In genomic region chr9:116198488-116198887, GRCm38 (mm10) we compare ENCODE assay signal across 26 mouse cellular contexts. TPM values are rescaled to one million over a fixed set of nuclear protein-coding genes. Genes with fewer than 3 reads are reported as not detected.
A peak's percentile ranks its signal among the peaks of the same experiment; 100 is the strongest.
DNase-seq lines count a peak whose midpoint lies in the region; ATAC-seq and TF ChIP-seq lines count a peak whose summit lies in the region.
"Had no signal": no experiment of that assay in that cellular context is flagged by ENCODE, and none has a peak within 500 bp of the region (broad histone marks: within the 10 kb centered on the region; RNA-seq: fewer than 3 reads in every experiment).

No protein-coding gene starts in this region.

- no peak overlapping the region for H3K4me2 ChIP-seq in kidney, embryonic 16.5 days (replicated peaks; ENCODE audit: low read depth, low read length)
- no peak overlapping the region for H3K4me2 ChIP-seq in hindbrain, embryonic 14.5 days (replicated peaks)
- H3K4me2 ChIP-seq: embryonic facial prominence, embryonic 13.5 days; forebrain, embryonic 12.5 days; heart, embryonic 13.5 days; limb, embryonic 12.5 days; liver, embryonic 12.5 days; stomach, embryonic 15.5 days had no signal

- 16% methylated on average over 9 of the region's 9 CpGs for WGBS in kidney, embryonic 16.5 days
- WGBS in spleen, adult 2 months: 54% methylated on average over 9 of the region's 9 CpGs
- 15% methylated on average over 9 of the region's 9 CpGs for WGBS in hindbrain, embryonic 14.5 days

- peak overlapping the region; percentile 56 for H3K27ac ChIP-seq in kidney, embryonic 16.5 days (ENCODE audit: low read length)
- peak overlapping the region; percentile 71 for H3K27ac ChIP-seq in spleen, adult 2 months (ENCODE audit: insufficient read depth, low read length)
- H3K27ac ChIP-seq in hindbrain, embryonic 14.5 days: peak overlapping the region; percentile 34; the same call in 1 of the 2 replicates
- H3K27ac ChIP-seq: embryonic facial prominence, embryonic 13.5 days; forebrain, embryonic 12.5 days; heart, adult 2 months; liver, embryonic 12.5 days; stomach, embryonic 15.5 days had no signal

- no peaks in the 10 kb centered on the region for H3K9me3 ChIP-seq in kidney, embryonic 16.5 days (ENCODE audit: low read length)
- H3K9me3 ChIP-seq in hindbrain, embryonic 14.5 days (ENCODE audit: control insufficient read depth, low read length): no peaks in the 10 kb centered on the region
- H3K9me3 ChIP-seq: embryonic facial prominence, embryonic 13.5 days; forebrain, embryonic 12.5 days; heart, embryonic 13.5 days; limb, embryonic 12.5 days; liver, embryonic 12.5 days; stomach, embryonic 15.5 days had no signal

- no peak overlapping the region for H3K9ac ChIP-seq in kidney, embryonic 16.5 days (replicated peaks; ENCODE audit: low read length)
- H3K9ac ChIP-seq in hindbrain, embryonic 14.5 days: no peak overlapping the region
- H3K9ac ChIP-seq: embryonic facial prominence, embryonic 13.5 days; forebrain, embryonic 12.5 days; heart, embryonic 13.5 days; limb, embryonic 12.5 days; liver, embryonic 12.5 days; stomach, embryonic 15.5 days had no signal

- H3K27me3 ChIP-seq in kidney, embryonic 16.5 days (ENCODE audit: insufficient read depth, low read length): no peaks in the 10 kb centered on the region
- H3K27me3 ChIP-seq in spleen, adult 2 months (ENCODE audit: control insufficient read depth, insufficient read depth, low read length): no peaks in the 10 kb centered on the region
- no peaks in the 10 kb centered on the region for H3K27me3 ChIP-seq in hindbrain, embryonic 14.5 days (ENCODE audit: control insufficient read depth, insufficient read depth, low read length)
- H3K27me3 ChIP-seq: embryonic facial prominence, embryonic 13.5 days; forebrain, embryonic 12.5 days; heart, embryonic 13.5 days; limb, embryonic 12.5 days; liver, embryonic 12.5 days; stomach, embryonic 15.5 days had no signal

- TF ChIP-seq CTCF in spleen, adult 2 months (IDR thresholded peaks at IDR 0.05; ENCODE audit: extremely low read depth, insufficient read depth, insufficient read length, insufficient replicate concordance): no peak

- H3K4me1 ChIP-seq in kidney, embryonic 16.5 days (ENCODE audit: insufficient read depth, low read length): peaks cover 16% of the 10 kb centered on the region
- peaks cover 7% of the 10 kb centered on the region; the same call in 1 of the 2 replicates for H3K4me1 ChIP-seq in spleen, adult 2 months (ENCODE audit: control insufficient read depth, insufficient read depth, insufficient read length)
- H3K4me1 ChIP-seq in hindbrain, embryonic 14.5 days (replicated peaks; ENCODE audit: control insufficient read depth, insufficient read depth, low read length): peaks cover 15% of the 10 kb centered on the region
- H3K4me1 ChIP-seq: stomach, embryonic 15.5 days had no signal

- no peak for ATAC-seq in kidney, embryonic 16.5 days (ENCODE audit: low FRiP score, low TSS enrichment)
- no peak for ATAC-seq in hindbrain, embryonic 14.5 days (ENCODE audit: low FRiP score)
- ATAC-seq: activated CD4-positive, CD25-positive, alpha-beta regulatory T cell, adult 4 months; liver, embryonic 12.5 days had no signal

- no peak for TF ChIP-seq POLR2A in spleen, adult 2 months (IDR thresholded peaks at IDR 0.05; ENCODE audit: low read depth, low read length)

- no peak for DNase-seq in kidney, adult 18-20 months
- no peak for DNase-seq in spleen, adult 2 months (ENCODE audit: low read depth in 1 of 2, low spot score in 2 of 2)
- no peak for DNase-seq in spleen, adult 18-20 months
- DNase-seq in hindbrain, embryonic 14.5 days (ENCODE audit: low spot score): no peak
- no peak for DNase-seq in lung, postnatal 10 days
- DNase-seq in left cerebral cortex, adult 11 months (ENCODE audit: low spot score): no peak
- DNase-seq: adrenal gland, adult 8-10 months; cerebellum, adult 2 months; cerebellum, postnatal 25 days; gastrocnemius, postnatal 36 days; heart, adult 2 months; heart, postnatal 14 days; kidney, adult 8-10 months; lung, adult 18-20 months; lung, postnatal 14 days; right cerebral cortex, adult 18-20 months; thymus, postnatal 25 days had no signal

- no peaks in the 10 kb centered on the region for H3K36me3 ChIP-seq in kidney, embryonic 16.5 days (ENCODE audit: insufficient read depth, low read length)
- no peaks in the 10 kb centered on the region for H3K36me3 ChIP-seq in spleen, adult 2 months (ENCODE audit: control insufficient read depth, insufficient read depth, low read length)
- H3K36me3 ChIP-seq in hindbrain, embryonic 14.5 days (replicated peaks; ENCODE audit: control insufficient read depth, insufficient read depth): no peaks in the 10 kb centered on the region
- H3K36me3 ChIP-seq: embryonic facial prominence, embryonic 13.5 days; forebrain, embryonic 12.5 days; heart, embryonic 13.5 days; limb, embryonic 12.5 days; liver, embryonic 12.5 days; stomach, embryonic 15.5 days had no signal

- no peak overlapping the region for H3K4me3 ChIP-seq in kidney, embryonic 16.5 days (ENCODE audit: low read length)
- H3K4me3 ChIP-seq in spleen, adult 2 months (ENCODE audit: extremely low read depth, insufficient read depth, insufficient read length): peak overlapping the region; percentile 32; the same call in 1 of the 2 replicates
- no peak overlapping the region for H3K4me3 ChIP-seq in hindbrain, embryonic 14.5 days (replicated peaks; ENCODE audit: low read length)
- H3K4me3 ChIP-seq: embryonic facial prominence, embryonic 13.5 days; erythroblast, embryonic 14.5 days; forebrain, embryonic 12.5 days; heart, adult 2 months; heart, embryonic 13.5 days; limb, embryonic 12.5 days; liver, embryonic 12.5 days; stomach, embryonic 15.5 days had no signal

RNA-seq across cellular contexts. Expression of gene Tgfbr2, which starts 23.3 kb away (rescaled TPM):
- polyA plus RNA-seq in kidney, embryonic 16.5 days (2015; fragmentation: Nextera tagmentation; extraction: Ambion mirVana): 33.8 and 35.9 TPM in 2 replicates
- 57.1 and 77.5 TPM in 2 replicates for polyA plus RNA-seq in spleen, adult 2 months (2012; rRNA removed)
- polyA plus RNA-seq in hindbrain, embryonic 14.5 days (2014; fragmentation: Nextera tagmentation; extraction: Ambion mirVana): 10.9 and 11.4 TPM in 2 replicates
